Mouse (Mus musculus) cerebellum, postnatal 10 days (tissue): ENCODE results near the gene Rps15.

Source experiments
- DNase-seq, 2 experiments: peaks; one replicate each; pipeline ENCODE4 v3.0.0; 2021; ENCODE audit warnings: mixed read lengths in 2 of 2

Rps15 gene

DNA sequence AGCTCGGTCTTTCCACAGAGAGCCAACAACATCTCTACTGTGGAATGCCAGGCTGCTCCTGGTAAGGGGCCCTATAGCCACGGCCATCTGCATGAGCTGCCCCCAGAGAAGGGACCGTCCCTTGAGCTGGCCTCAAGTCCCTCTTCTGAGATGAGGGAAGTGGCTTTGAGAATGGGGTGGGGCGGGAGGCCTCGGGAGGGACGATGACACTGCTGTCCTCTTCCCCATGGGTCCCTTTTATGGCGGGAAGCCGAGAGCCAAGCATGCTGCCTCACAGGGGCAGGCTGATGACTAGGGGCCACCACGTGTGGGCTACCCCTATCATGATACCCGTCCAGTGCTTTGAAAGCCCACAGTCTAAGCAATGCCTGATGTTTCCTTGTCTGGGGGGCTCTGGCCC, 24.8 kb downstream of the Rps15 start:
- peak; percentile 41 to 45 for DNase-seq

DNA sequence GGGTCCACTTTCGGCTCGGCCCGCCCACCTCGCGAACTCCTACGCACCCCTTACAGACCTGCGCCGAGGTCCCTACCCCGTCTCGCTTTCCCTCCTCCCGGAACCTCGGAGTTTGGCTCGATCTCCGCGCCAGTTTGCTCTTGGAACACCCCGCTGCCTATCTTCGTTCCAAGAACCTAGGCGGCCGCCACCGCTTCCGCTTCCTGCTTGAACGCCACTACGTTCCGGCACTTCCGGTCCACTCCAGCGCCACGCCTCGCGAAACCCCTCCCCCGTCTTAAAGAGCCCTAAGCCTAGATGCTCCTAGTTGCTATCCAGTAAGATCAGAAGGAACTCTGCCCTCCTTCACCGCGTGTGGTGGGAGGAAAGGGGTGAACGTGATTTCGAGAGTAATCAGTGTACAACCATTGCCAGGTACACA, 28.1 kb downstream of the Rps15 start, which contains the start of gene 2310011J03Rik:
Gene 2310011J03Rik, minus strand, starts transcription at position 198 of the 421 bp plus-strand sequence.
- DNase-seq, result peak; percentile 94 to 95

DNA sequence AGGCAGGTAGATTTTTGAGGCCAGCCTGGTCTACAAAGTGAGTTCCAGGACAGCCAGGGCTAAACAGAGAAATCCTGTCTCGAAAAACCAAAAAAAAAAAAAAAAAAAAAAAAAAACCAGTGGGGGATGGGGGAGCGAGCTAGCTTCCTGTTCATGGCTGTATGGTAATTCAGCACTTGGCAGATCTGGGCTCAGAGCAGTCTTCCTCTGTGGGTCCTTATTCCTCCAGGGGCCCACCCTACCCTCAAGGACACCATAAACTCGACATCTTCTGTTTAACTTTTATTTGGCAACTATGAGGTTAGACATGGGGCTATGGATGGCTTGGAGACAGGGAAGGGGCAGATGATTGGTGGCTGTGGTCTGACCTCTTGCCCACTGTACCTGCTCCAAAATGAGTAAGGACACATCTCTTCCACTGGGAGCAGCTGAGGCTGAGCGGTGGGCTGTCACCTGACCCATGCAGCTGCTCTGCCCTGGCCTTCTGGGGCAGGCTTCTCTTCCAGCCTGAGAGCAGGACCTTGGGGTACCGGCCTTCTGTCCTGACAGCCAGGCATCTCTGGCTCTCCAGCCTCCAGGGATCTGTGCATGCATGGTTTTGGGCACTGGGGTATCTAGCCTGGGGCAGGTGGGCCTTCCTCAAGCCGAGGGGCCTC, 28.9 kb downstream of the Rps15 start:
- DNase-seq, result no peak

GRCm38 (mm10) chr10:80321670-80322581, 29.7 kb downstream of the Rps15 start:
- no peak for DNase-seq

- DNase-seq, result peak; percentile 41 to 58
Measured at GRCm38 (mm10) chr10:80322811-80323211, 30.6 kb downstream of the Rps15 start.

DNA sequence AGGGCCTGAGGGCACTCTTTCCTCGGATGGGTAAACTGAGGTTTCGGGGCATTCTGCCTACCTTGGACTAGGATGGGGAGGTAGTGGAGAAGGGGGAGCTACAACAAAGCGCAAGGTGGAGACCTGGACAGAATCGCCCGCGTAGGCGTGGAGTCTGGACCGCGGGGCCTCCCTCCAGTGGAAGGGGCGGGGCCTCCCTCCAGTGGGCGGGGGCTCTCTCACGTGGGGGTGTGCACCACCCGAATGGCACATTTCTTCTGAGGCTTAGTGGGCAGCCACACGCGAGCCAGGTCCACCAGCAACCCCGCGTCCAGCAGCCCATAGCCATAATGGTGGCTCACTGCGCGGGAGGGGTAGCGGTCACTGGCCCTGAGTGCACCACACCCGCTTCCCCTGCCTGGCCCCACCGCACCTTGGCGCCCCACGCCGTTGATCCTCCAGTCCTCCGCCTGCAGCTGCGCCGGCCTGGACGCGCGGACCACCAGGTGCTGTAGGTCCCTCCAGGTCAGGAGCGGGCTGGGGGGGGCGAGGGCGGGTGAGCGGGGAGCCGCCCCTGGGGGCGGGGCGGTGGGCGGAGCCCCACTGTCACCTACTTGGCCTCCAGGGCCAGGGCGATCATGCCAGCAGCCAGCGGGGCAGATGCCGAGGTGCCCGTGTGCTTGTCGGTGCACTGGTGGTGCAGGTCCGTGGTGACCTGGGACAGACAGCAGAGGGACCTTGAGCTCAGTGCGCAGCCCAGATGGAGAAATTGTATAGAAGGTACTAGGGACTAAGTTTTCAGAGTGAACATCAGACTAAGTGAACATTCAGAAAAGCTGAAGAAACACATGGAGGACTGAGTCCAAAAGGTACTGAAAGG, 31.2 kb downstream of the Rps15 start:
- peak; percentile 73 to 75 for DNase-seq

GRCm38 (mm10) chr10:80324120-80325037, 32.1 kb downstream of the Rps15 start:
- no peak for DNase-seq

DNA sequence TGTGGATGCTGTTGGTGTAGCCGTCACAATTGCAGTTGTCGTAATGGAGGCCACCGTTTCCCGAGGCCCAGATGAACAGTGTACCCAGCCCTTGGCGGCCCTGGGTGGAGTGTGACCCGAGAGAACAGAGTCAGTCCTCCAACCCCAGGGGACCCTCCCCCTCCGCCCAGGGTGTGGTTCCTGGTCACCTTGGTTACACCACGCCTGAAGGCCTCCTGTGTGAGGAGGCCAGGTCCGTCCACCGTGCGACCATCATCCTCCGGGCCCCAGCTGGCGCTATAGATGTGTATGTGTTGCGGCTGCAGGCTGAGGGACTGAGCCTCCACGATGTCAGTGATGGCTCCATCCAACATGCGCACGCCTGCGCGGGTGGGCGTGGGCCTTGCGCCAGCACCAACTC, 32.8 kb downstream of the Rps15 start:
- DNase-seq, result no peak

- DNase-seq, result peak; percentile 99
Measured at GRCm38 (mm10) chr10:80329273-80330081, 37.2 kb downstream of the Rps15 start, which contains the start of the genes Pcsk4 and Reep6. TSS of gene Pcsk4 (minus strand) at chr10:80329498. TSS of gene Reep6 (plus strand) at chr10:80329953.

- no peak for DNase-seq
Measured at GRCm38 (mm10) chr10:80330084-80330483, 37.8 kb downstream of the Rps15 start.

DNA sequence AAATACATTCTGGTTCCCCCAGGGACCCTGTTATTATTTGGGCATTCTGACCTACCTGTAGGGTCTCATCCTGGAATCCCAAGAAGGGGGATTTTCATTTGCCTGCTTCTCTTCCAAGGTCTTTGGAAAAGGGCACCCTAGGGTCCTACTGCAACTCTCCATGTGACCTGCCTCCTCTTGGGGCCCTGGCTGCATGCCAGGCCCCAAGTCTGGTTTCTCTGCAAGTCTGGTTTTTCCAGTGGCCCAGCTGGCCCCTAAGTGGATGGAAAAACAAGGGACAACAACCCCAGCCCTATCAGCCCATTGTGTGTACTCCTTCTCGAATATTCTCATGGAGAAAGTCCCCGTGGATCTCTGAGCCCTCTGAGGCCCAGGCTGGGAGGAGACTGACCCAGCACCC, 38.6 kb downstream of the Rps15 start:
- DNase-seq, result no peak

DNA sequence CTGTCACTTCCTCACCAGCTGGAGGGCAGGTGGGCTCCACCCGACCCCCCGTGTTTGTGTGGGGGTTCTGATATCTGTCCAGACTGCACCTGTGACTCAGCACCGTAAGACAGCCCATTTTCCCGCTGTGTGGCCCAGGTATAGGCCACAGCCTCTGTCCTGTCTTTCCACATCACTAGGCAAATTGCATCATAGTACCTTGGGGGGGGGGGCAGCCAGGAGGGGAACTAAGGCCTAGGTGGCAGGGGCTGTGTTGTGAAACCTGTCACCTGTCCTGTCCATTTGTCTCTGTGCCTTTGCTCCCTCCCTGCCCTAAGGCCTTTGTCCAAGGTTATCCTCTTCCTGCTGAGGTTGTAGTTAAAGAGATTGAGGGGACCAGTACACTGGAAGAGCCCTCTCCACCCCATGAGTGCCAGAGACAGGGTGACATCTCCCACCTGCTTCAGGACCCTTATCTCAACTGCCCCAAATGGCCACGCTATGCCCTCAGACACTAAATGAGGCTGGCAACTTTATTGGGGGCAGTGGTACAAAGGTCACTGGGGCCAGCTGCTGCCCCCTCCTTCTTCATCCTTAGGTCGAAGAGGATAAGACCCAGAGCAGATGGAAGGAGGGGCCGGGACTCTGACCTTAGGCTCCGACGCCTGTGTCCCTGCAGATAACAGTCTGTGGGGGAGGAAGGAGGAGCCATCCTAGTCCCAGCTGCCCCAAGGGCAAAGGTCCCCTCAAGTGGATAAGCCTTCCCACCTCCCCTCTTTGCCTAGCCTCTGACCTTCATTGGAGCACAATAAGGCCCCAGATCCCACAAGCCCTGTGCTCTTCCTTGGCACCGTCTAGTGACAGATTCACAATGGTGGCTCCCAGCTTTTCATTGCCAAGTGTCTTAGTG, 39.6 kb downstream of the Rps15 start:
- DNase-seq, result peak in 1 of 2 experiments; percentile 84

- peak; percentile 85 for DNase-seq
Measured at GRCm38 (mm10) chr10:80332525-80332989, 40.3 kb downstream of the Rps15 start.

DNA sequence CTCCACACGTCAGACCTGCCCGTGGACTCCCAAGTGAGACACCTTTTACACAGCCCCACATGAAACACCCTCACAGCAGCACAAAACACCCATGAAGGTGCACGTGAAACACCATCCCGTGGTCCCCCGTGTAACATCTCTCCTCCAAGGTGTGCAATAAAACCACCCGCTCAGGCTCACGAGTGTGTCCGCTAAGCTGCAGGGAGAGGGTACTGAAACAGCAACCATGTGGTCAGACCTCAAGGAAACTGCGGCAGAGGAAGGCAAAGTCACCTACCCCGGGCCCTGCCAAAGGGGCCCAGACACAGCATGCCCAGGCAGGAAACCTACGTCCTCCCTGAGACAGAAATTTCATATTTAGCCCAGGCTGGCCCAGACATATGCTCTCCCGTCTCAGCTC, 44.0 kb downstream of the Rps15 start:
- DNase-seq, result no peak

GRCm38 (mm10) chr10:80339941-80340750, 47.9 kb downstream of the Rps15 start:
- peak; percentile 94 to 96 for DNase-seq

- DNase-seq, result no peak
Measured at GRCm38 (mm10) chr10:80341026-80341425, 48.8 kb downstream of the Rps15 start.

GRCm38 (mm10) chr10:80341491-80342304, 49.4 kb downstream of the Rps15 start:
- DNase-seq, result no peak

- DNase-seq, result no peak
Measured at GRCm38 (mm10) chr10:80342305-80342748, 50.1 kb downstream of the Rps15 start.
